Mouse (Mus musculus): ENCODE data around the gene Tmed8. TPM values are rescaled to one million over a fixed set of nuclear protein-coding genes. Genes with fewer than 3 reads are reported as not detected.
"Not testable (repeated sequence)": the region's sequence is repeated elsewhere in the genome, so short reads cannot be mapped to it uniquely, and the experiment has no call there.

Tmed8 gene
- polyA plus RNA-seq, 1 experiment from 2014 or later: 4.9 TPM

DNA sequence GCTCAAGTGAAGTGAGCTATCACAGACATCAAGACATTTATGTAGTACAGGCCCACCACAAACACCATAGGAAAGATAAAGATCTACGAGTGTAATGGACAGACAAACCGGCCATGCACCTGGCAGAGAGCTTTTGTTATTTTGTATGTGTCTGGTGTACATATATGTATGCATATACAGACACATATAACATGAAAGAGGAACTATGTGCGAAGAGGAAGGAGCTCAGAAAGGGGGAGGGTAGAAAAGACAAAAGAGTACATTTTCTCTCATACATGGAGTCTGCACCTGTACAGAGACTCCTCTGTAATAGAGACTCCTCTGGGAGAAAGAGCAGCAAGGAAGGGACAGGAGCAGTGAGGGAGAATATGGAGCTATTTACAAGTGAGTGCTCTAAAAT lies 7.2 kb downstream of the Tmed8 start:
- WGBS: 91% methylated on average over 3 of the region's 3 CpGs
- Histone ChIP-seq H3K27ac (ENCODE audit: low read depth, low read length) (no peak overlapping the region), H3K9ac (ENCODE audit: low read length) (no peak overlapping the region), H3K4me2 (ENCODE audit: low read depth, low read length, severe bottlenecking) (no peak overlapping the region), H3K27me3 (ENCODE audit: control insufficient read depth, insufficient read depth, low read length) (no peaks in the 10 kb centered on the region), H3K36me3 (ENCODE audit: control insufficient read depth, insufficient read depth, low read length) (no peaks in the 10 kb centered on the region), H3K4me3 (ENCODE audit: low read depth, low read length) (no peak overlapping the region), H3K9me3 (ENCODE audit: control insufficient read depth, low read length) (no peaks in the 10 kb centered on the region), H3K4me1 (replicated peaks; ENCODE audit: control insufficient read depth, insufficient read depth, low read length) (peaks cover 3% of the 10 kb centered on the region; the same call in 1 of the 2 replicates)
- no peak for DNase-seq (ENCODE audit: low spot score)
- ATAC-seq (replicated peaks; ENCODE audit: low FRiP score): no peak

- H3K4me3 ChIP-seq (ENCODE audit: low read depth, low read length): no peak overlapping the region
- ATAC-seq (replicated peaks; ENCODE audit: low FRiP score): no peak
- no peak overlapping the region for H3K4me2 ChIP-seq (ENCODE audit: low read depth, low read length, severe bottlenecking)
- no peak overlapping the region for H3K27ac ChIP-seq (ENCODE audit: low read depth, low read length)
- 98% methylated on average over 4 of the region's 4 CpGs for WGBS
- H3K36me3 ChIP-seq (ENCODE audit: control insufficient read depth, insufficient read depth, low read length): no peaks in the 10 kb centered on the region; the same call in 1 of the 2 replicates
- H3K9ac ChIP-seq (ENCODE audit: low read length): no peak overlapping the region
- no peak for DNase-seq (ENCODE audit: low spot score)
- no peaks in the 10 kb centered on the region for H3K4me1 ChIP-seq (replicated peaks; ENCODE audit: control insufficient read depth, insufficient read depth, low read length)
- no peaks in the 10 kb centered on the region for H3K27me3 ChIP-seq (ENCODE audit: control insufficient read depth, insufficient read depth, low read length)
- H3K9me3 ChIP-seq (ENCODE audit: control insufficient read depth, low read length): no peaks in the 10 kb centered on the region
These were observed 22.6 kb downstream of the Tmed8 start for GRCm38 (mm10) chr12:87177631-87178030.

- Histone ChIP-seq H3K36me3 (ENCODE audit: control insufficient read depth, insufficient read depth, low read length) (no peaks in the 10 kb centered on the region; the same call in 1 of the 2 replicates), H3K9ac (ENCODE audit: low read length) (no peak overlapping the region), H3K9me3 (ENCODE audit: control insufficient read depth, low read length) (no peaks in the 10 kb centered on the region), H3K27ac (ENCODE audit: low read depth, low read length) (no peak overlapping the region), H3K4me3 (ENCODE audit: low read depth, low read length) (no peak overlapping the region), H3K27me3 (ENCODE audit: control insufficient read depth, insufficient read depth, low read length) (no peaks in the 10 kb centered on the region), H3K4me1 (replicated peaks; ENCODE audit: control insufficient read depth, insufficient read depth, low read length) (no peaks in the 10 kb centered on the region), H3K4me2 (ENCODE audit: low read depth, low read length, severe bottlenecking) (no peak overlapping the region)
- DNase-seq (ENCODE audit: low spot score) (no peak), ATAC-seq (replicated peaks; ENCODE audit: low FRiP score) (no peak)
- WGBS: 86% methylated on average over 4 of the region's 4 CpGs
These were observed 24.9 kb downstream of the Tmed8 start for GRCm38 (mm10) chr12:87175194-87175946.

DNA sequence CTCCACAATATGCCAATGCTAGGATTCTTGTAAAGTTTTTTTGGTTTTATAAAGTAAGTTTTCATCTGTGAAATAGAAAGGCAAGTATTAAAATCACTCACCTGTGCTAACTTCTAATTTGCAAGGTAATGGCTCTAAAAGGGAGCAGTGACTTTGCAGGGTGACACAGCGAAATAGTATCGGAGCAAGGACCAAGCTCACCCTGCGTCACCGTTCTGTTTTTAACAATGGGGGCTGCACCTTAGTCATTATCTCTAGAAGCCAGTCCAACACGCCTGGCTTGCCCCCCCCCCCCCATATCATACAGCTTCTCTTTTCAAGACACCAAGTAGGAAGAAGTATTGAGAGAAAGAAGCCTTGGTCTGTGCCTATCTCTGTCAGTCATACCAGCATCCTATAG lies 39.4 kb downstream of the Tmed8 start:
- no peak overlapping the region for H3K4me2 ChIP-seq (ENCODE audit: low read depth, low read length, severe bottlenecking)
- DNase-seq (ENCODE audit: low spot score) (no peak), ATAC-seq (replicated peaks; ENCODE audit: low FRiP score) (no peak)
- no peaks in the 10 kb centered on the region for H3K9me3 ChIP-seq (ENCODE audit: control insufficient read depth, low read length)
- H3K4me1 ChIP-seq (replicated peaks; ENCODE audit: control insufficient read depth, insufficient read depth, low read length): no peaks in the 10 kb centered on the region
- no peaks in the 10 kb centered on the region for H3K27me3 ChIP-seq (ENCODE audit: control insufficient read depth, insufficient read depth, low read length)
- no peak overlapping the region for H3K9ac ChIP-seq (ENCODE audit: low read length)
- no peaks in the 10 kb centered on the region for H3K36me3 ChIP-seq (ENCODE audit: control insufficient read depth, insufficient read depth, low read length)
- WGBS: 92% methylated on average over 5 of the region's 5 CpGs
- no peak overlapping the region for H3K4me3 ChIP-seq (ENCODE audit: low read depth, low read length)
- H3K27ac ChIP-seq (ENCODE audit: low read depth, low read length): no peak overlapping the region

DNA sequence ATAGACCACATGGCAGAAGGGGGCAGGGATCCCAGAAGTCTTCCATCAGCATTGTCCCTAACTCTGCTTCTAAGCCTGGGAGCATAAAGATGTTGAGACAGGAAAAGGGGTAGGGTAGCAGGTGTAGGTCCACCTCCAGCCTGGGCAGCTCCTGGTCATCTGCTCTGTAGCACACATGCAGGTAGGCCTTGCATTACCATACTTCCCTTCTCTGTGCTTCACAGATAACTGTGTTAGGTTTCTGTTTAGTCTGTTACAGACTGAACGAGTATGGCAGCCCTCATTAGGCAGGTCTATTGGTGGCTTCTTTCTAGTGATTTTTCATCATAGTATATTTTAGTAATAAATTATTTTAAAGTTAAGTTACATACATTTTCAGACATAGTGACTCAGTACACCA lies 39.9 kb downstream of the Tmed8 start:
- WGBS: 85% methylated on average over 1 of the region's 1 CpGs
- no peak for ATAC-seq (replicated peaks; ENCODE audit: low FRiP score)

DNA sequence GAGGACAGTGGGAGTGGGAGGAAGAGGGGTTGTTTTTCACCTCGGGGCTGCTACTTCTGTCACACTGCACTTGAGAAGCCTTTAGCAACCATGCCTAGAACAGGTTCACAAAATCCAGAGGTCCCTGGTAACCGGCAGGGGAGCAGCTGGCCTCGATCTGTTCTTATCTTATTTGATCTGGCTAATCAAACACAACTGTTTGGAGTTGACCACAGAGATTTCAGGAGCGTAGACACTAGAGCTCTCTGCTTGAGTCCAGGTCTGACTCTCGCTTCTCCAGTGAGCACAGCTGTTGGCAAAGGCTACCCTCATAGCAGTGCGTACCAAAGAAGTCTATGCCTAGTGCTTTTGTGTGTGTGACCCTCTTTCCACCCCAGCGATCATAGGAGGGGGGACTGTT lies 42.2 kb downstream of the Tmed8 start:
- Histone ChIP-seq H3K27ac (ENCODE audit: low read depth, low read length) (no peak overlapping the region), H3K4me3 (ENCODE audit: low read depth, low read length) (no peak overlapping the region), H3K4me1 (replicated peaks; ENCODE audit: control insufficient read depth, insufficient read depth, low read length) (no peaks in the 10 kb centered on the region), H3K4me2 (ENCODE audit: low read depth, low read length, severe bottlenecking) (no peak overlapping the region), H3K9me3 (ENCODE audit: control insufficient read depth, low read length) (no peaks in the 10 kb centered on the region), H3K9ac (ENCODE audit: low read length) (no peak overlapping the region), H3K36me3 (ENCODE audit: control insufficient read depth, insufficient read depth, low read length) (no peaks in the 10 kb centered on the region), H3K27me3 (ENCODE audit: control insufficient read depth, insufficient read depth, low read length) (no peaks in the 10 kb centered on the region)
- WGBS: 68% methylated on average over 7 of the region's 7 CpGs
- no peak for DNase-seq (ENCODE audit: low spot score)
- ATAC-seq (replicated peaks; ENCODE audit: low FRiP score): no peak

More for the DNA sequence above, 39.9 kb downstream of the Tmed8 start:
- no peak for DNase-seq (ENCODE audit: low spot score)
- no peaks in the 10 kb centered on the region for H3K27me3 ChIP-seq (ENCODE audit: control insufficient read depth, insufficient read depth, low read length)
- H3K36me3 ChIP-seq (ENCODE audit: control insufficient read depth, insufficient read depth, low read length): no peaks in the 10 kb centered on the region
- no peak overlapping the region for H3K9ac ChIP-seq (ENCODE audit: low read length)
- no peaks in the 10 kb centered on the region for H3K4me1 ChIP-seq (replicated peaks; ENCODE audit: control insufficient read depth, insufficient read depth, low read length)
- H3K4me2 ChIP-seq (ENCODE audit: low read depth, low read length, severe bottlenecking): no peak overlapping the region
- no peak overlapping the region for H3K27ac ChIP-seq (ENCODE audit: low read depth, low read length)
- no peak overlapping the region for H3K4me3 ChIP-seq (ENCODE audit: low read depth, low read length)
- no peaks in the 10 kb centered on the region for H3K9me3 ChIP-seq (ENCODE audit: control insufficient read depth, low read length)

GRCm38 (mm10) chr12:87157361-87157760 lies 42.9 kb downstream of the Tmed8 start:
- no peak overlapping the region for H3K4me2 ChIP-seq (ENCODE audit: low read depth, low read length, severe bottlenecking)
- no peaks in the 10 kb centered on the region for H3K9me3 ChIP-seq (ENCODE audit: control insufficient read depth, low read length)
- no peaks in the 10 kb centered on the region for H3K36me3 ChIP-seq (ENCODE audit: control insufficient read depth, insufficient read depth, low read length)
- H3K27me3 ChIP-seq (ENCODE audit: control insufficient read depth, insufficient read depth, low read length): no peaks in the 10 kb centered on the region
- H3K27ac ChIP-seq (ENCODE audit: low read depth, low read length): no peak overlapping the region
- H3K4me1 ChIP-seq (replicated peaks; ENCODE audit: control insufficient read depth, insufficient read depth, low read length): no peaks in the 10 kb centered on the region
- WGBS: 60% methylated on average over 4 of the region's 4 CpGs
- no peak overlapping the region for H3K9ac ChIP-seq (ENCODE audit: low read length)
- no peak for DNase-seq (ENCODE audit: low spot score)
- H3K4me3 ChIP-seq (ENCODE audit: low read depth, low read length): no peak overlapping the region
- no peak for ATAC-seq (replicated peaks; ENCODE audit: low FRiP score)

GRCm38 (mm10) chr12:87154448-87154847 lies 45.8 kb downstream of the Tmed8 start:
- 91% methylated on average over 4 of the region's 4 CpGs for WGBS
- H3K4me2 ChIP-seq (ENCODE audit: low read depth, low read length, severe bottlenecking); H3K27ac ChIP-seq (ENCODE audit: low read depth, low read length); H3K9ac ChIP-seq (ENCODE audit: low read length); DNase-seq (ENCODE audit: low spot score); H3K36me3 ChIP-seq (ENCODE audit: control insufficient read depth, insufficient read depth, low read length); H3K4me3 ChIP-seq (ENCODE audit: low read depth, low read length); ATAC-seq (replicated peaks; ENCODE audit: low FRiP score); H3K9me3 ChIP-seq (ENCODE audit: control insufficient read depth, low read length); H3K4me1 ChIP-seq (replicated peaks; ENCODE audit: control insufficient read depth, insufficient read depth, low read length); H3K27me3 ChIP-seq (ENCODE audit: control insufficient read depth, insufficient read depth, low read length): not testable (repeated sequence)

DNA sequence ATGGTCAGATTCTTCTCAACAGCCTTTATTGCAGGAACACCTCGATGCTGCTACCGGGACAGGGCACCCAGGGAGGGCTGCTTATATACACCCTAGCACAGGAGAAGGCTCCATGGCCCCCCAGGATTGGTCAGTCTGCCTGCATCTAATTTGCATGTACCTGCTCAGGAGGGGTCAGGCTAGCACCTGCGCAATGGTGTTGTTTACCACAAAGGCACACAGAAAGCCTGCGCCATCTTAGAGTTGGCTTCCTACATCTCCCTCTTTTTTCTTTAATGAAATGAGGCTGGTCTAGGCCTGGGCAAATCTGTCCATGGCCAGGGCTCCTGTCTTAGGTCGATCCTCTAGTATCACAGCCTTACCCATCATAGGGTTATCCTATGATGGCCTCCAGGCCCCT lies 50.8 kb downstream of the Tmed8 start:
- Histone ChIP-seq H3K36me3 (ENCODE audit: control insufficient read depth, insufficient read depth, low read length) (no peaks in the 10 kb centered on the region; the same call in 1 of the 2 replicates), H3K9ac (ENCODE audit: low read length) (no peak overlapping the region), H3K4me1 (replicated peaks; ENCODE audit: control insufficient read depth, insufficient read depth, low read length) (peaks cover 3% of the 10 kb centered on the region; the same call in 1 of the 2 replicates), H3K27ac (ENCODE audit: low read depth, low read length) (no peak overlapping the region), H3K4me2 (ENCODE audit: low read depth, low read length, severe bottlenecking) (no peak overlapping the region), H3K4me3 (ENCODE audit: low read depth, low read length) (no peak overlapping the region), H3K27me3 (ENCODE audit: control insufficient read depth, insufficient read depth, low read length) (no peaks in the 10 kb centered on the region), H3K9me3 (ENCODE audit: control insufficient read depth, low read length) (peaks cover 2% of the 10 kb centered on the region; the same call in 1 of the 2 replicates)
- WGBS: 94% methylated on average over 5 of the region's 5 CpGs
- ATAC-seq (replicated peaks; ENCODE audit: low FRiP score) (no peak), DNase-seq (ENCODE audit: low spot score) (no peak)
